Mouse (Mus musculus) urinary bladder, postnatal 36 days (tissue): ENCODE results near the gene Pink1.
A peak's percentile ranks its signal among the peaks of the same experiment; 100 is the strongest.
"Not testable (repeated sequence)": the region's sequence is repeated elsewhere in the genome, so short reads cannot be mapped to it uniquely, and the experiment has no call there.

Experiments used
- DNase-seq, 2 experiments: peaks; one replicate each; pipeline ENCODE4 v3.0.0; 2022; ENCODE audit warnings: low spot score in 2 of 2, mixed read lengths in 1 of 2

Gene Pink1

DNA sequence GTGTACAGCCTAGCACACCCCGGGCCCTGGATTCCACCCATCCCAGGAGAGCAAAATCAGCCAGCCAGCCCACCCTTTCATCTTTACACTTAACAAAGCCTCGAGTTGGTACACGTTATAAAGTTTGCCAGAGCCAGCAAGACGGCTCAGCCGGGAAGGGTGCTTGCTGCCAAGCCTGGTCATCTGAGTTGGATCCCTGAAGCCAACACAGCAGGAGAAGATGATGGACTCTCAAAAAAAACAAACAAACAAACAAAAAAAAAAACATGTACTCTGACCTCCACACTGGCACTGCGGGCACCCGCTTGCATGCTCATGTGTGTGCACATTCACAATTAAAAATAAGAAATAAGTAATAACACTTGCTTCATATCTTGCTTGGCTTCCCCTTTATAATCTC, 15.9 kb upstream of the Pink1 start:
- DNase-seq, result no peak

DNA sequence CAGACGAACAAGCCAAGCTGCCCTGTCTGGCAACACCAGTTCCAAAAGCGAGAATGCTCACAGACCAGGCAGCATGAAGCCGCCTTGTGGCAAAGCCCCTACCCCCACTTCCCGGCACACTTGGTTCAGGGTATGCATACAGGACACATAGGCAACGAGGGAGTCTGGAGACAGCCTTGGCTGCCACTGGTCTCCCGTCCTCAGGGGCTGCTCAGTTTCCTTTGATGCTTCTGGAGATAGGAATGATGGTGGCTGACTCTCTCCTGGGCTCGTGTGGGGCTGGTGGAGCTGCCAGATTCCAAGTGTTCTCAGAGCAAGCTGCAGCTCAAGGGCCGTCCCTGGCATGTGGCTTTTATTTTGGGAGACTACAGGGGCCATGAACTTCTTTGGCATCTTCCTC, 15.3 kb upstream of the Pink1 start:
- DNase-seq, result no peak

DNA sequence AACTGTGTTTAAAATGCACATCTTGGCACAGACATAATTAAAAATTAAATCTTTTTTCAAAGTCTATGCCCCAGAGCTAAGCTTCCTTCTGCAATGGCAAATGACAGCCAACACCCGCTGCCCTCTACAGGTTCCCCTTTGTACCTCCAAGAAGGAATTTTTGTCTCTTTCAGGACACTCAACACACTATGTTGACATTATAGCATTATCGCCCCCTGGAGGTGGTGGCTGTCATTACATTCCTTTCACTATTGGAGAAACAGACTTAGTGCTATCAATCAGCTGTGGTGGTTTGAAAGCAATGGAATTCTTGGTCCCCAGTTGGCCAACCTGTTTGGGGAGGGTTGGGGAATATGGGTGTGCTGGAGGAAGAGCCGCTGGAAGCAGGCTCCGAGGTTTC, 13.9 kb upstream of the Pink1 start:
- no peak for DNase-seq

DNA sequence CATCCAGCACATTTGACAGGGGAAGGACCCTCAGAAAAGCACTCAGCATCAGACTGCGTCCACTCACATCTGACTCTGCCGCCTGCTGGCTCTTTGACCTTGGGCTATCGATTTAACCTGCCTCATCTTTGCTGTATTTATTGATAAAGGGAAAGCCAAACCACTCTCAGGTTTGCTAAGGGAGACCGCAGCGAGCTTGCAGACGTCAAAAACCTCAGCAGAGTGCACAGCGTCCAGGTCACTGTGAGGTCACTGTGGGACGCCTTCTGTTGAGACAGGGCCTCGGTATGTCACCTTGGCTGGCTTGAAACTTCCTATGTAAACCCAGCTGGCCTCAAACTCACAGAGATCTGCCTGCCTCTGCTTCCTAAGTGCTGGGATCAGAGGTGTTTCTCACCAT, 11.2 kb upstream of the Pink1 start:
- no peak for DNase-seq

DNA sequence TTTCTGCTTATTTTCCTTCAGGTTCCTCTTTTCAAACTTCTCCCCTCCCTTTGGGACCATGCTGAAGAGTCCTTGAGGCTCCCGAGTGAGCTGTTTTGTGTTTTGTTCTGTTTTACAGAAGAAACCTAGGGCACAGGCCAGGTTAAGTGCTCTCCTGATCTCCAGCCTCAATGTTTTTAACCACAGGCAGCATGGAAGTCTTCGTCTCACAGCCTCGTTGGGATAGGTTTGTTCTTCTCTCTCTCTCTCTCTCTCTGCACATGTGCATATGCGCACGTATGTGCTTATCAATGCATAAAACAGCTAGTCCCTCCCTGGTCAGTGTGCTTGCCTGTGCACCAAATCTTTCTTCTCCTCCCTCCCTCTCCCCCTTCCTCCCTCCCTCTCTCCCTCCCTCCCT, 10.8 kb upstream of the Pink1 start:
- DNase-seq, result no peak

DNA sequence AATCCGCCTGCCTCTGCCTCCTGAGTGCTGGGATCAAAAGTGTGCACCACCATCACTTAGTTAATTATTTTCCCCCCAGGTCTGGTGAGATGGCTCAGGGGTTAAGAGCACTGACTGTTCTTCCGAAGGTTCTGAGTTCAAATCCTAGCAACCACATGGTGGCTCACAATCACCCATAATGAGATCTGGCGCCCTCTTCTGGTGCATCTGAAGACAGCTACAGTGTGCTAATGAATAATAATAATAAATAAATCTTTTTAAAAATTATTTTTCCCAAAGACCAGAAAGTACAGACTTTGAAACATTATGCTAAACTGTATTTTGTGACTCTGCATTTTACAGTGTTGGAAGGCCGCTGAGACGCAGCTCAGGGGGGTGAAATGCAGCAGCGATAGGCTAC, 9.5 kb upstream of the Pink1 start:
- DNase-seq, result no peak

DNA sequence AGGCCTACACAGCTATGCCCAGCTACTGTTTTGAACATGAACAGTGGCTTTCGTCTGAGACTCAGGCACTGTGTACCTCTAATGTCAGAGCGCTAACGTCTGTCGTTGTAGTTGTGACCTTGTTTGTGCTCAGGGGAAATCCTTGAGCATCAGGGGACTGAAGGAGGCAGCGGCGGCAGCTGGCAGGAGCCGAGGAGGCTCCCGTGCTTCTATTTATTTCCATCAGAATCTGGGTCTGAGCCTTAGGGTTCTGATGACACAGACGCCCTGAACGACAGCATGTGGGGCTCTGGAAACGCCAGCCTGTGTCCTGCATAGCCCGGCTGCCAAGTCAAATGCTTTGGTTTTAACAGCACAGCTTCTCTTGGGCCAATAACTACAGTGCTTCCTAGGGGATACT, 8.9 kb upstream of the Pink1 start:
- DNase-seq, result no peak

DNA sequence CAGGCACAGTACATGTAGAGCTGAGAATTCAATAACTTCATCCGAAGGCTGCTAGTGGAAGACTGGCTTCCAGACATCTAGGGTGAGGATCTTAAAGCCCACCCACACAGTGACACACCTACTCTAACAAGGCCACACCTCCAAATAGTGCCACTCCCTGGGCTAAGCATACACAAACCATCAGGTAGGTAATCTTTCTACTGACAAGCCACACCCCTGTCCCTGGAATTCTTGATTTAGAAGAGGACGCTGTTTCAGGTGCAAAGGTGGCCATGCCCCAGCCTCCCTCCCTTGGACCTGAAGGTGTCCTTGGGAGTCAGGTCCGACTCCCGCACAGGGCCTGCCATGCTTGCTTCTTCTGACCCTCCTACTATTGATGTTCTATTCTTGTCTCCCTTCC, 7.0 kb upstream of the Pink1 start:
- DNase-seq, result no peak

DNA sequence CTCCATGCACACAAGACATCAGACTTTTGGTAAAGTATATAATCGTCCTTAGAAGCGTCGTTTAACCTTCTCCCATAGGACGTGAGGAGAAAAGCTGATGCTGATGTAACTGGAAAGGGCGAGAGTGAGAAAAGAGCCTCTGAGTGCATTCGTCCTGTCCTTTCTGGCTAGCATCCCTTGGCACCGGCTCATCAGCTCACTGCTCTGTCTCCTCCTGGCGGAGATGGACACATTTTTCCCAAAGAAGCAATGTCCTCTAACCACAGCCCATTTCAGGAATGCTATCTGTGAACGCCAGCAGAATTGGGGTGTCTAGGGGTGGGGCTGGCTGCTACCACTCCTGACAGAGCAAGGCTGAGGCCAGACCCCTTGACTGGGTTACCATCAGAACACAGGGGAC, 5.5 kb upstream of the Pink1 start:
- no peak for DNase-seq

DNA sequence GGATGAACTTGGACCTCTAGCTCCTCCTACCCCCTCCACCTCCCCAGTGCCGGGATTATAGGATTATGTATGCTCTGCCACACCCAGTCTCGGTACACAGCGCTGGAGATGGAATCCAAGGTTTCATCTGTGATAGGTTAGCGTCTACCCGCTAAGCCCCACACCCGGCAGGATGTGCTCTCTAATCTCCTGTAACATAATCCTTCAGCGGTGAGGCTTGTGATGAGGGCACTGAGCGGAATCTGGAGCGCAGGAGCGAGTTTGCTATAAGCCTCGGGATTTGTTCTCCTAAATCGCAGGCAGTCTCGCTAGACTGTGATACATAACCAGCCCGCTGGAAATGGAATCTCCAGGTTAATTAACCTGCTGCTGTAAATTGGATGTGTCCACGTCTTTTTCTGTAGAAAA, 4.2 kb upstream of the Pink1 start:
- DNase-seq, result no peak

DNA sequence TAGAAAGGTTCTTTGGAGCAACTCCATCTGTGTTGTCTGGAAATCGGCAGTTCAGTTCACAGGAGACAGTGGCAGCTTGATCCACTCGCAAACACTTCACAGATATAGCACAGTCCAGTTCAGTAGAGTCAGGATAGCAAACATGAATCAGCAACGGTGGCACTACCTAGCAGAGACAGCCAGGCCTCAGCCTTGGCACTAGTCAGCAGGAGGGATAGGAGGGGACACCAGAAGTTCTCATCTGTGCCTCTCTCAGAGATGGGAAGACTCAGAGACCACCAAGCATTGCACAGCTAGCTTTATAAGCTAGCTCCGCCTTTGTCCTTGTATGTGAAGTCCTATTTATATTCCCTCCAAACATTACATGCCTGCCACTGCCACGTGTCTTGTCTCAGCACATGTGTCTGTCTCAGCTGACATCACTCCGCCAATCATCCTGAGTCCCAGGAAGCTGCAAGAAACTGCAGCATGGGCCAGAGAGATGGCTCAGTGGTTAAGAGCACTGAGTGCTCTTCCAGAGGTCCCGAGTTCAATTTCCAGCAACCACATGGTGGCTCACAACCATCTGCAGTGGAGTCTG, 1.9 kb upstream of the Pink1 start:
- DNase-seq, result no peak

DNA sequence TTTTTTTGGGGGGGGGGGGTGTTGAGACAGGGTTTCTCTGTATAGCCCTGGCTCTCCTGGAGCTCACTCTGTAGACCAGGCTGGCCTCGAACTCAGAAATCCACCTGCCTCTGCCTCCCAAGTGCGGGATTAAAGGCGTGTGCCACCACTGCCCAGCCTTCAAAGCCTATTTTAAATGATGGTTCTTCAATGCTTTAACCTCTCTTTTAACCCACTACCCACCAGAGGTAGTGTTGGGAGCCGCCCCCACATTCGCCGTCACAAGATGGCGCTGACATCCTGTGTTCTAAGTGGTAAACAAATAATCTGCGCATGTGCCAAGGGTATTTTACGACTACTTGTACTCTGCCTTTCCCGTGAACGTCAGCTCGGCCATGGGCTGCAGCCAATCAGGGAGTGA, 1.0 kb upstream of the Pink1 start:
- not testable (repeated sequence) for DNase-seq

DNA sequence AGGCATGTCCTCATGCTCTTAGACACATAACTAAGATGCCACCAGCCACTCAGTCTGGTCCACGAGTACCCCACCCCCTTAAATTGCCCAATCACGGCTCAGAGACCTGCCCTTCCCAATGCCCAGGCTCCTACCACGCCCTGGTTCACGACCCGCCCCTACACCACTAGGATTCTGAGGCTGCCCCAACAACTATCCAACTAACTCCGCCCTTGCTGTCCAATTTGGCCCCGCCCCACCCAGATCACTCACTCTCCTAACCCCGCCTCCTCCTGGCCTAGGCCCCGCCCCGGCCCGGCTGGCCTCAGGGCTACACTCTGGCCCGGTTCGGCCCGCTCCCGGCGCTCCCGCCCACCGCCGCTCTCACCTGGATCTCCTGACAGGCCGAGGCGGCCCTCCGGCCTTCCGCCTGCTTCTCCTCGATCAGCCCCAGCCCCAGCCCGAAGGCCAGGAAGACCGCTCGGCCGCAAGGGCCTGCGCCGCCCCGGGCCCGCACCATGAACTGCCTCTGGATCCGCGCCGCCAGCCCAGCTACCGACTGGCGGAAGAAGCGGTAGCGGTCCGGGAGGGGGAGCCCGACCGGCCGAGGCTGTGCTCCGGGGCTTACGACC, 536 bp downstream of the Pink1 start:
- peak; percentile 97 for DNase-seq

DNA sequence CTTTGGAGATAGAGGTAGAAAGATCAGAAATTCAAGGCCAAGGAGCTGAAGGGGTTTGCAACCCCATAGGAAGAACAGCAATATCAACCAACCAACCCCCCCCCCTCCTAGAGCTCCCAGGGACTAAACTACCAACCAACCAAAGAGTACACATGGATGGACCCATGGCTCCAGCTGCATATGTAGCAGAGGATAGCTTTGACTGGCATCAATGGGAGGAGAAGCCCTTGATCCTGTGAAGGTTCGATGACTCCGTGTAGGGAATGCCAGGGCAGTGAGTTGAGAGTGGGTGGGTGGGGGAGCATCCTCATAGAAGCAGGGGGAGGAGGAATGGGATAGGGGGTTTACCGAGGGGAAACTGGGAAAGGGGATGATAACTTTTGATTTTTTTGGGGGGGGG, 1.7 kb downstream of the Pink1 start:
- no peak for DNase-seq

DNA sequence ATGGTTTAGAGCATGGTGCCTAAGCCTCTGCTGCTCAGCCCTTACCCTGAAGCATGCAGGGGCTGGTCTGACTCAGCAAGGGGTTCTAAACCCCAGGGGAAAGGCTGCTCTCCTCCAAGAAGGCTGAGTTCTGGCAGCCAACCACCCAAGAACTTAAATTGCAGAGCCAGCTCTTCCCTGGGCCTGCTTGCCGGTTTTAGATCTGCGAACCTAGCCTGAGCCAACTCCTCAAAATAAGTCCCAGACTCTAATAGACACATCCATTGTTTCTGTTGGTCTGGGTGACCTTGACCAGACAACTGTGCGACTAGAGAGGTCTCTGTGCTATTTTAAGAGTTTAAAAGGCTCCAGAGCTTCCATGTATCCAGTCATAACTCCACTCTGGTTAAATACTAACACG, 2.4 kb downstream of the Pink1 start:
- no peak for DNase-seq

DNA sequence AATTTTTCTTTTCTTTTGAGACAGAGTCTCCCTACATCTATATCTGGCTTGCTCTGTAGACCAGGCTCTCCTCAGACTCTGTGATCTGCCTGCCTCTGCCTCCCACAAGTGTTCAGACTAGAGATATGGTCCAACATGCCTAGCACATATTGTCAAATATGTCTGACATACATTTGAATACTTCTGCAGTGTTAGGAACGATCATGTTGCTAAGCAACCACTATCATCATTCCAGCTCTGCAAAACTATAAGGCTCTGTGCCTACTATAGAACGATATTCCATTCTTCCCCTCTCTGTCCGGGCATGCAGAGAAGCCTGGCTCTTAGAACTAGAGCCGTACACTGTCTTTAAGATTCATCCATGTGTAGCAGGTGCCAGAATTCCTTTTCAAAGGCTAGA, 3.4 kb downstream of the Pink1 start:
- no peak for DNase-seq

DNA sequence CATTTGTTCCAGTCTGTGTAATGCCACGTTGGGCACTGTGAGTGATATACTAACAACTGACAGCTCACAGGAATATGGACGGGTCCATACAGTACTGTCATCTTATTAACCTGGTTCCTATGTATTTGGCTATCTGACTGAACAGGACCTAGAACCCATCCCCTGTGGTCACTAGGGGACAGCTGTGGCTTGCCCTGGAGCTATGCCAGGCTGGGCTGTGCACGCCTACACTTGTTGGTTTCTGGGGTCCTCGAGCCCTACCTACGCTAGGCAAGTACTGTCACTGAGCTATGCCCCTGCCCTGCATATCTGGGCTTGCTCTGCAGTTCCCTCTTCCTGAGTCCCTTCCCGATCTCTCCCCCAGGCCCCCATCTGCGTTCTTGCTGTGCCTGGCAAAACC, 4.6 kb downstream of the Pink1 start:
- DNase-seq, result no peak

DNA sequence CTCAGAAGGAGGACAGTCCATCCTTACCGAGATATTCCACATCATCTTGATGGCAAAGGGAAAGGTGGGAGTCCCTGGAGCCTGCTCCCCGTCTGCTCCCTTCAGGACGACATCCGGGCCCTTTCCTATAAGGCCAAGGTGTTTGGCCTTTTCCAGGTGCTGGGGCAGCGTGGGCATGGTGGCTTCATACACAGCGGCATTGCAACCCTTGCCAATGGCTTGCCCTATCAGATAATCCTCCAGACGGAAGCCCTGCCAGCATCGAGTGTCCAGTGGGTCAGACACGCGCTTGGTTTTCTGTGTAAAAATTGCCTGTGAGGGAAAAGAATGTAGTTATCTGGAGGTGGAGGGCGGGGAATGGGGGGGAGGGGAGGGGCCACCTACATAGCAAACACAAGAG, 5.4 kb downstream of the Pink1 start:
- no peak for DNase-seq

DNA sequence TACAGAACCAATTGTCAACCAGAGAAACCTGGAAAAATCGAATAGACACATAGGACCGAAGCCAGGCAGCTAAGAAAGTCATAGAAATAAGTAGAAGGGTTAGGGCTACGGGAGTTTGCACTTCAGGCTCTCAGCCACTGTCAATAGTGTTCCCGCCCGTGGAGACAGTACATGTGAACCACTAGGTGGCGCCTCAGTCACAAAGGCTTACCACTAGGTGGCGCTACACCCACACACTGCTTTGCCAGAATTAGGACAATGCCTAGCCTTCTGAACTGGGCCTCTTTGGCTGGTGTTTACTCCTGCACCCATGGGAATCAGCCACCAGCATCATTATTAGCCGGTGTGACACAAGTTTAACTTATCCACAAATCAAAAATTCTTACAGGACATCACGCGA, 6.6 kb downstream of the Pink1 start:
- DNase-seq, result peak; percentile 81 to 85

DNA sequence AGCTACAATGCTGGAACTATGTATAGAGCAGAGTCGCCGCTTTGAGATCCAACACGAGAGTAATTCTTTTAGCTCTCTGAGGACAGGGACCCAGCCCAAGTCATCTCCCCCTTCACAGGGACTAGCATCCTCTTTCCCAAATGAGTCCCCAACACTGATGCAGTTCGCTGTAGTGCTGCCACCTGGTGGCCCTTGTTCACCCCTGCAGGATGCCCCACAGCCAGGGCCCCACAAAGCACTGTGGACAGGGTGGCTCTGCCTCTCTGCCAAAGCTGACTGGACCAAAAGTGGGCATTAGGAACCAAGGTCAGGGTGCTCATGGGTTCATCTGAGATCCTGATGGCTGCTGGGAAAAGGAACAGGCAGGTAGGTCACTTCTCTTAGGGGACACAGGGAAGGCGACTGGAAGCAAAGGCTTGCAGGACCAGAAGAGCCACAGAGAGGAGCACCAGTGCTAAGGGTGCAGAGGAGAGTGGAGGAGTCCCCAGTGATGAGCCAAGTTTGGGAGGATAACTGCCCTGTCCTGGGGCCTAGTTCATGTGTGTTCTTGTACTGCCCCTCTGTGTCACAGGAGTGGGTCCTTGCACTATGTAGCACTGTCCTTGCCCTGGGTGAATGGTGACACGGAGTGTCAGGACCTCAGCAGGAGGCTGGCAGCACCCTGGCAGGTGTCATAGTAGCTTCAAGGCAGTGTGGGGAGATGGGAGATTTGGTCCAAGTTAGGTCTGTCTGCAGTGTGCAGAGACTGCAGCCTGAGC, 7.4 kb downstream of the Pink1 start:
- DNase-seq, result peak in 1 of 2 experiments; percentile 40

DNA sequence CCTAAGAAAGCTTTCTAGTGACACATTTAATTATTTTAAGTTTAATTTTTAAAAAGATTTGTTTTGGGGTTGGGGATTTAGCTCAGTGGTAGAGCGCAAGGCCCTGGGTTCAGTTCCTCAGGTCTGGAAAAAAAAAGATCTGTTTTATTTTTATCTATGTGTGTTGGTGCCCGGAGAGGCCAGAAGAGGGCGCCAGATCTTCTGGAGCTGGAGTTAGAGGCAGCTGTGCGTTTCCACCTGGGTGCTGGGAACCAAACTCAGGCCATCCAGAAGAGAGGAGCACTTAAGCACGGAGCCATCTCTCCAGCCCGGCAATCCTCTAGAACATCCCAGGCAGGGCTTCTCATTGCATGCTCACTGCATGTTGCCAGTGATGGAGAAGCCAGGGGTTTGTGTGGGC, 9.7 kb downstream of the Pink1 start:
- DNase-seq, result no peak

DNA sequence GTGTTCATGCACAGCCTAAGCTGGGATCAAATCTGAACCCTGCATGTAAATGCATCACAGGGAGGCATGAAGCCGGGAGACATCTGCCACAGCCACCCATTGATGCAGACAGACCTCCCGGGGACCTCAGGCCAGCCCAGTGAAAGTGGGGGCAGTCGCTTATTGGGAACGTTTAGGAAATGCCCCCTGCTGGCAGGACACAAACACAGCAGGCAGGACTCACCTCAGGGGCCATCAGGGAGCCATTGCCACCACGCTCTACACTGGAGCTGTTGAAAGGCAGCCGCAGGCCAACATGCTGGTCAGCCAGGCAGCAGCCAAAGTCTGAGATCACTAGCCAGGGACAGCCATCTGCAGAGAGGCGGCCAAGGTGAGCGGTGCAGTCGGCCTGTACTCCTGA, 10.3 kb downstream of the Pink1 start:
- DNase-seq, result no peak

DNA sequence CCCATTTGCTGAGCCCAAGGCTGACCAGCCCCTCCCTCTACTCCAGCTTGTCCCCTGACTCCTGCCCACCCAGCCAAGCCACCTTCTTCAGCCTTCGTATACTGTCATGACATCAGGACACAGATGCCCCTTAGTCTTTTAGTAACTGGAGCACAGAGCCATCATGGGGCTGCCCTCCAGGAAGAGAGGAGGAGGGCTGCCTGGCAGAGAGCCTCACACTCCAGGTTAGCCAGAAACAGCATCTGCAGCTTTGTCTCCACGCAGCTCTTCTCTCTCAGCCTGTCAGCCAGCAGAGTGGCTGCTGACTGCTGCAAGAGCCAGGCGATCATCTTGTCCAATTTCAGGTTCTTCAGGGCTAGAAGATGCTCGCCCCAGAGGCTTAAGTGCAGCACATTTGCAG, 12.3 kb downstream of the Pink1 start:
- DNase-seq, result no peak

DNA sequence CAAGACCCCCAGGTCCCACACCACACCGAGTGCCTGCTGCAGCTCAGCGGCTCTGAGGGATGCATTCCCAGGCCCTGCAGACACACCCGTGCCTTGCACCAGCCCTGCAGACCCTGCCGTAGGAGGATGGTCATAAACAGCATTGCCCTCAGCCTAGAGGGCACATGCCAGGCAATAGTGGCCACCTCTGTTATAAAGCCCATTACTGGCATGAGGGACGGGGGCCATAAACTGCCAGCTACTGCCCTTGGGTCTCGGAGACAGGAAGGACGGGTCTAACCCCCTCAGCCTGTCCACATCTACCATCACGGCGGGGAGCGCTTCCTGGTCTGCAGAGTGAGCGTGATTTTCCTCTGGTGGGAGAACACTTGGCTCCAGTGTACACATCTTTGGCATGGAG, 13.1 kb downstream of the Pink1 start:
- DNase-seq, result no peak
